Mouse (Mus musculus) urinary bladder, postnatal 25 days (tissue): ENCODE measurements around the gene Agt.

Experiments
- DNase-seq: peaks from one replicate; pipeline ENCODE4 v3.0.0; 2022; ENCODE audit warnings: low spot score

Gene Agt

DNA sequence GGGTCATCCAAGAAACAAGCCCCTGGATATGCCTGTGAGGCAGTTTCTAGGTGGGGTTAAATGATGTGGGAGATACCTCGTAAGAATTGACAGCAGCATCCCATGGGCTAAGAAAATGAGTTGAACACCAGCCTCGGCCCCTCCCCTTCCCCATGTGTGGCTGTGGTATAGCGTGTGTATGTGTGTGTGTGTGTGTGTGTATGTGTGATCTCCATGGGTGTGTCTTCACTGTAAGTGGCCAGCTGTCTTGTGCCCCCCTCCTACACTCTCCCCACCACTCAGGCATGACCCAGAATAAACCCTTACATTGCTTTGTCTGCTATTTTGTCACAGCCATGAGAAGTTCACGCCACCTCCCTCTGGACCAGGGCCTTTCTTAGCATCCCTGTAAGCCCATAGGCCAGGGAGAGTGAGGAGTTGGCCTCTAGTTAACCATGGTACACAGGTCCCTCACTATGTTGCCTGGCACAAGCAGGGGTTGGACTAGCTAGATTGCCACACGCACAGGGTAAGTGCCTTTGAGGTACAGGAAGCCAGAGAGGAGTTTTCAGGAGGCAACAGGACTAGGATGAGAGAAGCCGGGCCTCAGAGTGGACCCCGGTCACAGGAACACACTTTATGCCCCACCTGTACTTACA, 14.3 kb downstream of the Agt start:
- no peak for DNase-seq

DNA sequence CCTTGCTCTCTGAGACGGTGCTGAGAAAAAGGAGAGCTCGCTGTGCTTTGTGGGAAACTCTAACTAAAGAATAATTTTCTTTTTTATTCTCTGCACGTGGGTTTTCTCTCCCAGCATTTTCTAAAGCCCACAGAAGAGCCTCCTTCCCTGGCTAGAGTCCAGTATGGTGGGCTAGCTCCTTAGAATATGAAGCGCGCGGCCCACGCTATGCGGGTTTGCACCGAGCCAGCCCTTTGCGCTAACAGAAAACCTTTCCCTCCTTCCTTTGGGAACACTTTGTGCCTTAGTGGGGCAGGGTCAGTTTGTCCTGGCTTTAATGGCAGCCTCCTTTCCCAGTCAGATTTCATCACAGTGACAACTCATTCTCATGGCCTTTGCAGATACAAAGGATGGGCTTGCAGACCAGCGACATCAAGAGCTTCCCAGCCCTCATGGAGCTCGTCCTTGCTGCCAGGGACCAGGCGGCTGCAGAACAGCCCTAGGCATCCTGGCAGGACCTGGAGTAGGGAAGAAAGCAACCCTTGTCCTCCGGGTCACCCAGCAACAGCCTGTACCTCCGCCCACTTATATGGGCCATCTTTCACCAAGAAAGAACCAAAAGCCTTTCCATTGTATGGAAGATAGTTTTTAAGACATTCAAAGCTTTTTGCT, 18.4 kb downstream of the Agt start:
- DNase-seq: no peak

DNA sequence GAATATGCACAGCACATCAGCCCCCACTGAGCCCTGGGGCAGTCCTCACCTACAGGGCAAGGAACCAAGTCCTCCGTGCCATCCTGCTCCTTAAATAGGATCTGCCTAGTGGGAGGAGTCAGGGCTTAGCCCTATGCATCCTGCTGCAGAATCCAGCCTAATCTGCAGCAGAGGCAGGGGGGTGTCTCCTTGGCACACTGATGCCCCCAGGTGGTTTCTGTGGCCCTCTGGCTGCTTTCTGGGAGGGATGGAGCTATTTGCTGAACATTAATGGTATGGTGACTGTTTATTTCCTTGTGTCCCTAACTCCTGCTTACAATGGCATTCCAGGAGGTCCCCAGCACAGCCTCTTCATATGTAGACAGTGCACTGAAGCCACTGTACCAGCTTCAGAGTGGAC, 21.3 kb downstream of the Agt start:
- DNase-seq: no peak

DNA sequence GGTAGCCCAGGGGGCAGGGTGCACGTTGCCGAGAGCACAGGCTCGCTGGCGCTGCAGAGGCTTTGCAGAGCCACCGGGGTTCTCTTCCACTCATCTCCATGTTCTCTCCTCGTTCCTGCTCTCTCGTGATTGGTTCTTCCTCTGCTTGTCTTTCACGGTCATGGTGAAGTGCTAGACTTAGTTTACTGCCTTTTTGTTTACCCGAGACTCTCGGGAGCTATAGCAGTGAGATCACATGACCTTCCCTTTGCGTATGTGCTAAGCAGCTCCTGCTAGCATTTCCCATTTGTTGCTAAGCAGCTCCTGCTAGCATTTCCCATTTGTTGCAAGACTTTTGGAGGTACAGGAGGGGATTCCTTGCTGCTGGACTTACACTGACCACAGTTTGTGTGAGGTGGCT, 22.2 kb downstream of the Agt start:
- no peak for DNase-seq

DNA sequence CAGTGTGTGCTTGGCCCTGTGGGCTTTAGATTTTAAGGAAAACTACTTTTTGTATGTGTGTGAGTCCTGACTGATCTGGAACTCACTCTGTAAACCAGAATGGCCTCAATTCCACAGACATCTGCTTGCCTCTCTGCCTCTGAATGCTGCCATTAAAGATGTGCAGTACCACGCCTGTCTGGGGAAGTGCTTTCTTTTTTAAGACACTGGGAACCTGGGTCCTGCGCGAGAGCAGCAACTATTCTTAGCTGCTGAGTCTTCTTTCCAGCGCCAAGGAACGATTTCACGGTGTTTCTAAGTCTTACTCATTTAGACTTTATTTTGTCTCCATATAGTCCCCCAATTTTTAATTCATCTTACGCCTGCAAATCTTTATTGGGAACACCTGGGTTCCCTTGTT, 22.7 kb downstream of the Agt start:
- no peak for DNase-seq

DNA sequence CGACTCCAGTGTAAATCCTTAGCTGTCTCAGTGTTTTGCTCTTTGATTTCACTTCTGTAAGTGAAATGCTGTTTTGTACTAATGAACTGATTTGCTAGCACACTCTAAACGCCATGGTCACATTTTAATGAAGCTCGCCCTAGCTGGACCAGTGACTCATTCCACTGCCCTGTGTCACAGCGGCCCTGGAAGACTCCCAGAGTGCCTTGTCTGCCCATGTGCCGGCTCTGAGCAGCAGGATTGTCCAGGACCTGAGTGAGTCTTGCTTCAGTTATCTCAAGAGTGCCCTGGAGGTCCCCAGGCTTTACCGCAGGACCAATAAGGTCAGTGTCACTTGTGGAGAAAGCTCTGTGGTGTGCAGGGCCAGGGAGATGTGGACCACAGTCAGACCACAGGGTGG, 23.1 kb downstream of the Agt start:
- DNase-seq: no peak

DNA sequence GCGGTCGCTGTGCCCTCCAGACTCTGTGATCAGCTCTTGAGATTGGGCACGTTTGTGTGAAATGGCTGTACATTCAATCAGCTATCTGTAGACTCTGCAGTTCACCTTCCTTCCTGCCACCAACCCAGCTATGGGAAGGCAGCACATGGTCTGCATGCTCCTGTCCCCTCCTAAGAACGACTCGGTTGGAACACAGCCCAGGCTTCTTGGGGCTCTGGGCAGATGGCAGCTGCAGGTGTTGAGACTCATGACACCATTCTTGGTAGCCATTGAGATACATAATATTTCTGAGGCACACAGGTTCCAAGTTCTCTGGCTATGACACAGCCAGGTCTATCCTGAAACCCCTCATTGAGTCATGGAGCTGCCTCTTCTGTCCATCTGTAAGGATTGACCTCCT, 26.2 kb downstream of the Agt start:
- no peak for DNase-seq

DNA sequence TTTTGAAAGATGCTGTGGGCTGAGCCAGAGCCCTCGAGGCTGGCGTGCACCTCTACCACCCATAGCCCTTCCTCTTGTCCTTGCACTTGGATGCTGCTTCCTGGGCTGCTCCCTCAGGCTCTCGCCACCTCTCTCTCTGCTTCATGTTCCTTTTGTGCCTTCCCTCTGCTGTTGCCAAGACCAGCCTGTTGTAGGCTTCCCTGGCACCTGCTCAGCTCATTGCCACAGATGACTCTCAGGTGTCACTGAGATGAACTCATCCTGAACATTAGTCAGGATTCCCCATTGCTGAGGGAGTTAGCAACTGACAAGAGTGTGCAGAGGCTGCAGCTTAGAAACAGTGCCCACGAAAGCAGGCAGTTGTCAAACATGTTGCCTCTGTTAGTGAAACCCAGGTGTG, 27.5 kb downstream of the Agt start:
- no peak for DNase-seq

DNA sequence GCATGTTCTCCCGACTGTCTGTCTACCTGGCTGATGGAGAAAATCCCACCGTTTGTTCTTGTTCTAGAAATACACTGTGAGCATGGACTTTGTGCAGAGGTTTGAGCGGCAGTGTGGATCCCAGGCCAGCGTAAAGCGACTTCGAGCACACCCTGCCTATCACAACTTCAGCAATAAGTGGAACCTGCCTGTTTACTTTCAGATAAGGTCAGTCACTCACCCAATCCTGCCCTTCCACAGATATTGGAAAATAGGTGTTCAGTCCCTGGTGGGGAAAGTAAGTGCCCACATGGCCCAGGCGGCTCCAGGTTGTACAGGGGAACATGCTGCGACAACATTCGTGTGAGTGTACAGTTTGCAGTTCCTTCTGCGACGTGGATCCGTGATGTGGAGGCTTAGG, 28.6 kb downstream of the Agt start:
- no peak for DNase-seq

DNA sequence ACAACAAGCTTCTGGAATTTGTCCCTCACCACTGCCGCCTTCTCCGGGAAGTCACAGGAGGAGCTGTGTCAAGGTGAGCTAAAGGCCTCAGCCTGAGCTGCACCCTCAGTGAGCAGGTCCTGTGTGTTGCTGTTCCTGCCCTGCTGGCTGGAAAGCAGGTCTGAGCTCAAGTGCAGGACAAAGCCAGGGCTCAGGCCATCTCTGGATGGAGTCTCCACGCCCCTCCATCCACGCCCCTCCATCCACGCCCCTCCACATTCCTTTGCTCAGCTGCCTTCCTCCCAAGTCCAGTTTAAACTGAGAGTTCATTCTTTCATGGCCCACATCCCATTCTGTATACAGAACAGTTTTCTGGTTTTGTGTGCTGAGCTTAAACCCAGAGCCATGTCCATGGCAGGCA, 34.1 kb downstream of the Agt start:
- DNase-seq: no peak

DNA sequence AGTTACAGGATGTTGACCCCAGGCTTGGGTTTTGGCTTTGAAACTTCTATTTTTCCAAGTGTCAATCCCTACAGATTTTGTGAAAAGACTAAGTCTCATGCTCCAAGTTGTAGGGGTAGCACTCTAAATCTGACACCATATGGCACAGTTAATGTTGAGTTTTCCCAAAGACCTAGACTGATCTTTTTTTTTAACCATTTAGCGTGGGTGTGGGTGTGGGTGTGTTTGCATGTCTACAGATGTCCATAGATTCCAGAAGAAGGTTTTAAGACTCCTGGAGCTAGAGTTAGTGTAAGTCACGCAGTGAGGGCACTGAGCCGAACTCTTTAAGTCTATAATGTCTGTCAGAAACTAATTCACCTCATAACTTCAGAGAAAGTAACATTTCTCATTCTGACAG, 36.9 kb downstream of the Agt start:
- DNase-seq: no peak

DNA sequence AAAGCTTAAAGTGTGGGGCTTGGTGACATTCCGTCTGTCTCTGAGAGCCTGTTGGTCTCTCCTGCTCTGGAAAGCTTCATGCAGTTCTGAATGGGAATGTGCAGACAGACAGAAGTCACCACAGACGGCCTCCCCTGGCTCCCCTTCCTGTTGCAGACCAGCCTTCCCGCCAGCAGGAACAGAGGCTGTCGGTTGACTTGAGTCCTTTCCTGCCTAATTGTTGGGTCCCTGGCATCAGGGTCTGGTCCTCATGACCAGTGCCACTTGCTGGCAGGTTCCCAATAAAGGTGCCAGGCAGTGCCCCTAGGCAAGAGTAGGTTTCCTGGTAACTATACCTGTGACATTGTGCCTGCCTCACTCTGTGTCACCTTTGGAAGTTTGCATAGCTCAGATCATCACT, 38.5 kb downstream of the Agt start:
- DNase-seq: no peak

DNA sequence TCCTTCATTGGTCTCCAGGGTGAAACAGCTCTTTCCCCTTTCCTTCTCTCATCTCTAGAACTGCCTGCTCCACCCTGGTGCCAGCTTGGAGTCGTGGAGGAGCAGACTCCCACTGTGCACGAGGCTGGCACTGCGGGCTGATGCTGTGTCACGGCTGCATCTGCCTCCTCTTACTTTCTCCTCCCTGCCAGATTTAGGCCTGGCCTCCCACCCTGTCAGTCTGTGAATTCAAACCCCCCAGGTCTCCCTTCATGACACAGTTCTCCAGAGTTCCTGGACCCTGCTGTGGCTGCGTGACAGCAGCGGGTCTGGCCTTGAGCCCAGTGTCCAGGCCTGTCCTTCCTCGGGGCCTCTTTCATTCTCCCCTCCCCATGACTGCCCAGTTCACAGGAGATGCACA, 39.0 kb downstream of the Agt start:
- DNase-seq: no peak

DNA sequence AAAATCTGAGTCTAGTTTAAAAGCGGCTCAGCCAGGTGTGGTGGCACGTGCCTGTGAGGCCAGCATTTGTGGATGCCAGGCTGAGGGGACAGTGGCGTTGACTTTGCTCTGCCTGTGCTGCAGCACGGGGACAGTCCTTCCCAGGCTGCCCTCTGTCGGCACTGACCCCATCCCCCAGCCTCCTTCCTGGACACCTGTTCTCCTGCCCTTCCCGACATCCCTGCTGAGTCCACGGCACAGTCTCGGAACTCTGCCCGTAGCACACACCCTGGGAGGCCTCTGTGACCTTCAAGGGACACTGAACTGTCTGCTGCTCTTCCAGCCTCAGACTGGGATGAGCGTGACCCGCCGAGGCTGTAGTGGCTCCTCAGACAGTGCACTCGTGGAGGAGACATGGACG, 39.4 kb downstream of the Agt start:
- DNase-seq: no peak

DNA sequence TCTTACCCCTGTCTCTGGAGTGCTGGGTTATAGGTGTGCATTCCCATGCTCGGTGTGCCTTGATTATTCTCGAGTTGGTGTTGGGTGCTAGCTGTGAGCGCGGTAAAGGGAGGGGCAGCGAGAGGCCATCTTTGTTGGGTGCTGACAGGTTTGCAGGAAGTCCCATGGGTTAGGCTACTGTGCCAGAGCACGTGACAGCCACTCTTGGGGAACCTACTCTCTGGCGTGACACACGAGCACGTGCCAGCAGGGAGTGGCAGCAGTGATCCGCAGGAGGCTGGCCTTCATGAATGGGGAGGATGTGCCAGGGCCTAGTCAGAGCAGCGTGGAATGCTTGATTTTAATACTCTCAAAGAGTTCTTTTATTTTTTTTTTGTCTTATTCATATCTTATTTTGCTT, 43.2 kb downstream of the Agt start:
- no peak for DNase-seq

DNA sequence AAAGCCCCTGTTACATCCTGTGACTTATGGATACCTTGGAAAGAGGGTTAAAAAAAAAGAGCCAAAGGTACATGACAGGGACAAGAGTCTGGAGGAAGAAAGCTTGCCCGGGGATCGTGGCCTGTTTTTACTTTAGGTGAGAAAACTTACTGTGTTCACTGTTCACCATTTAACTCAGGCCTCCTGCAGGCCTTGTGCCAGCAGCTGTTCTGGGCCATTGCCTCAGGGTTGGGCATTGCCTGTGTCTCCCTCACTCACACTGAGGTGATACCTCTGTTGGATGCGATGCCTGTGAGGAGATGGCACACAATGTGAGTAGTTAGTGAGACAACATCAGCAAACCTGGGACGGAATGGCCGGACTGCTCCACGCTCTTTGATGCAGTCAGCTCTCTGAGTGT, 47.6 kb downstream of the Agt start:
- no peak for DNase-seq

DNA sequence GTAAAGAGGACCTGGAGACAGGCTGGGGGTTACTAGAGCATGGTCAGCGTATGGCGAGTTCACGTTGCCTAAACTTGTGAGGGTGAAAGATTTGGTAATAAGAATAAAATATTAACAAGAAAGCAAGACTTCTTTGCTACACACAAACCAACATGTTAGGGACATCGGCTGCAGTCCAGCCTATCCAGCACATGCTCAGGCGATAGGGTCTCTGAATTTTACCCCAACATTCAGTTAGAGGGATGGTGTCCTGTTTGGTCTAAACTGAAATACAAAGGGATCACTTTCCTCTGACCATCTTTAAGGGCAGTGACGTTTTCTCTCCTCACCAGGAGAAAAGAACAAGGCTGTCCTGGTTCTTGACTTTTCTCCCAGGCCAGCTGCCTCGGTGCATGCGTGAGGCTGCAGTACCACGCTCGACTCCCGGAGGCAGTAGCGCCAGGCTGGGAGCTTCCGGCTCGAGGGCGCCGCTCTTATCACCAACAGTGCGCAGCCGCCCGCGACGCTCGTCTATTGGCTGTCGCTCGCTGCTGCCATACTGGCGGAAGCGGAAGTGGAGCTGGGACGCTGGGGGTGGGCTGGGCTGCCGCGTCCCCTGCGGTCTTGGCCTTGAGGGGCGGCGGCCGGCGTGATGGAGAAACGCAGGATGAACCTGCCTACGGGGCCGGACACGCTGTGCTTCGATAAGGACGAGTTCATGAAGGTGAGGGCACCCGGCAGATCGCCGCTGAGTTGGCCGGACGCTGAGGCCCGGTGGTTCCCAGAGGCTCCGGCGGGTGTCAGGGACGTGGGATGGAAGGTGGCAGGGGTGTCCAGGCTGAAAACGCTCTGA, 49.0 kb downstream of the Agt start, which contains the start of gene Cog2:
Cog2 (plus strand) TSS at position 519 of the 832 bp plus-strand sequence.
- peak; percentile 84 for DNase-seq

DNA sequence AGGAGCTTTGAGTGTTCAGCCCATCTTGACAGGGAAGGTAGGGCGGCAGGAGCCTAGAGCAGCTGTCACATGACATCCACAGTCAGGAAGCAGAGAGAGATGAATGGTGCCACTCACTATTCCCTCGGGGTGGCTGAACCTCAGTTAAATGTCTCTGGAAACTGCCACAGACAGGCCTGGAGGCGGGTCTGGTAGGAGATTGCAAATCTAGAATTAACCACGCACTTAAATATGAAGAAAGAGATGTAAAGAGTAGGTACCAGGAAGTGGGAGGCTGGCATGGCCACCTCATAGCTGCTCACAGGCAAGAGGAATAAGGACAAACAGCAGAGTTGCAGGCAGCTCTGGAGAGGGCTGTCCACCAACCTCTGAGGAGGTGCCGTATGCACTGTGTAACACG, 52.4 kb downstream of the Agt start:
- DNase-seq: no peak

DNA sequence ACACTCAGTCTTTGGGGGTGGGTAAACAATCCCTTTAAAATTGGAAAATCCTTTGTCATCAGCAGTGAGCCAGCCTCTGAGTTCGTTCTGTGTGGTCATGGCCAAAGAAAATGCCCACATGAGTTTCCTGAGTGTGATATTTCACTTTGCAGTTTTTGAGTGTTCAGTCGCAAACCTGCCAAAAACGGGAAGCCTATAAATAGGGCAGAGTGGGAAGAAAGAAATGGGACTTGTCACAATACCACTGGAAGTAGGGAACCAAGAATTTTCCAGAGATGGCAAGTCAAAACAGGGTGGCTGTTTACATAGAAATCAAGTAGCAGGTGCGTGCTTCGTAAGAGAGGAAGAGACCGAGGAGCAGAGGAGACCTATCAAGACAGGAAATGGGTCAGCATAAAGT, 53.0 kb downstream of the Agt start:
- no peak for DNase-seq

DNA sequence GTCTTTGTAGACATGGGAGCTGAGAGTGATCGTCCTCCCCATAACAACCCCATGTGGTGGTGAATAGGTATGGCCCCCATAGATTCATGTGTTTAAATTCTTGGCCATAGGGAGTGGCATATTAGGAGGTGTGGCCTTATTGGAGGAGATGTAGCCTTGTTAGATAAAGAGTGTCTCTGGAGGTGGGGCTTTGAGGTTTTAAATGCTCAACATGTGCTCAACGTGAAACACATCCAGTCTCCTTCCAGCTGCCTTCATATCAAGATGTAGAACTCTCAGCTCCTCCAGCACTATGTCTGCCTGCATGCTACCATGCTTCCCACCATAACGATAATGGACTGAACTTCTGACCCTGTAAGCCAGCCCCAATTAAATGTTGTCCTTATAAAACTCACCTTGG, 53.5 kb downstream of the Agt start:
- no peak for DNase-seq

DNA sequence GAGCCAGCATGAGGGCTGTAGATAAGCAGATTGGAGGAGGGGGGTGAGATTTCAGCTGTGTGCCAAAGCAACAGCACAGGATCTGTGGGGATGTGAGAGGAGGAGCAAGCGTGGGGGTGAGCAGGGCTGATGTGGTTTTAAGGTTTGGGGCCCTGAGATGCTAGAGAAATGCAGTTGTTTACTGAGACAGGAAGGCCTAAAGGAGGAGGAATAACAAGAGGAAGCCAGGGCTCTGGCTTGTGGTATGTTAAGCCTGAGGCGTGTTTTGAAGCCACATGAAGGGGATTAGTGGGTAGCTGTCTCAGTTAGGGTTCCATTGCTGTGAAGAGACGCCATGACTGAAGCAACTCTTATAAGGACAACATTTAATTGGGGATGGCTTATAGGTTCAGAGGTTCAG, 60.4 kb downstream of the Agt start:
- no peak for DNase-seq

DNA sequence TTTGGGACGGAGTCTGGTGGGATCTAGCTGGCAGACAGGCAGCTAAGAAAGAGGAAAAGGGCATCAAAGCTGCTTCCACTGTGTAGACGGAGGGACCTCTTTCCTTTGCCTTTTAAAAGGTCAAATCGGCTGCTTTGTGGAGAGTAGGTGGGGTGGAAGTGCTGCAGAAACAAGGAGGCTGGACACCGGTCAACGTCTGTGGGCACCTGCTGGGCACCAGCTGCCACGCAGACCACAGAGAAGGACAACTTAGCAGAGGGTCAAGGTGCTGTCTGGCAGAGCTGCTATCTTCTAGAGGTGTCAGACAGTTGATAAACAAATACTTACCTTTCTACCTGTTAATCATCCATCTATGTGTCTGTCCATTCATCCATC, 61.2 kb downstream of the Agt start:
- no peak for DNase-seq

DNA sequence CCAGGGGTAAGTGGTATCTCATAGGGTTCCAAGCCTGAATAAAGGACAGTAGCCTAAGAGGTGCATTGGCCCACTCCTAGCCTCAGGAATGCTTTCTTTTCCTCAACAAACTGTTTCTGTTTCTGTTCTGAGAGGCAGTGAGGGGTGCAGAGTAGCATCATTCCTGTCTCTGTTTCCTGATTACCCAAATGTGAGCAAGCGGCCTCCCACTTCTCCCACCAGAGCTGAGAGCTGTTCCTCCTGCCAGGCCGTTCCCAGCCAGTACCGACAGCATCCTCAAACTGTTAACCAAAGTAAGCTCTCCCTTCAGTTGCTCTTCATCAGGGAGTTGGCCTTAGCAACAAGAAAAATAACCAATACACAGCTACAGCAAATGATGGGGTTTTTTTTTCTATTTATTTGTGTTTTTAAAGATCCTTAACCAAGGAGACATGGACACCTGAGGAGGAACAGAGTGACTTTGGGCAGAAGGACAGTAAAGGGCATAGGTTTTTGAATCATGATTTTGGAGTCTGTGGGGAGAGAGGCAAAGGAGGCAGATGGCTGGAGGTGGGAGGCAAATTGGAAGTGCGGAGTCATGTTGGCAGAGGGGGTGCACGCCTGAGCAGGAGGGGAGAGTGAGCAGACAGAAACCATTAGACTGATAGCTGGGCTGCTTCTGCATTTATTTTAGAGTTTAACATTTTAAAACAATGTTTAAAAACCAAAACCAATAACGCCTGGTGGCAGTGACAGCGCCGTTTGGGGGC, 61.8 kb downstream of the Agt start:
- no peak for DNase-seq
